Comparison of ENCODE assay signal across 25 mouse cellular contexts in the genomic region with DNA sequence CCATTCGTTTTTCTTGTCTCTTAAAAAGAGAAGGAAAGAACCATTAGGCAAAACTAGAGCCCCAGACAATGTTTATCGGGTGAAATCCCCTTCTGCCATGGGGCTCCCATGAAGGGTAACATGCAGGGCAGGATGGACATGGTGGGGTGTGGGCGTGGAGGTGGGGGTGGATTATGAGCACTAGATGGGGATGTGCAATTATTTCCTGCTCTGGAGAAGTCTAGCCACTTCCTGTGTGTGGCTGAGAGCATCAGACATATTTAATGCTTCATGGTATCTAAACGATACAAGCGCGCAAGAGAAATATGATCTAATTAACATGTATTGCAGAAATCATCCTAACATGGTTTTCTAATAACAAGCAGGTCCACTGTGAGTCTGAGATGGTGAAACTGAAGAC.
A peak's percentile ranks its signal among the peaks of the same experiment; 100 is the strongest.
DNase-seq lines count a peak whose midpoint lies in the region; ATAC-seq and TF ChIP-seq lines count a peak whose summit lies in the region.
"Had no signal": no experiment of that assay in that cellular context is flagged by ENCODE, and none has a peak within 500 bp of the region (broad histone marks: within the 10 kb centered on the region; RNA-seq: fewer than 3 reads in every experiment).

No protein-coding gene starts in this region.

- ATAC-seq in hindbrain, embryonic 13.5 days (ENCODE audit: low FRiP score) = no peak; the same call in 1 of the 2 replicates
- ATAC-seq in hindbrain, embryonic 11.5 days (ENCODE audit: low FRiP score) = no peak
- ATAC-seq: forebrain, embryonic 15.5 days; midbrain, embryonic 16.5 days had no signal

- no peak overlapping the region for H3K4me3 ChIP-seq in hindbrain, embryonic 13.5 days
- H3K4me3 ChIP-seq in hindbrain, embryonic 11.5 days (ENCODE audit: low read depth, low read length) = no peak overlapping the region
- H3K4me3 ChIP-seq in limb, embryonic 10.5 days = no peak overlapping the region
- H3K4me3 ChIP-seq in lung, adult 2 months (replicated peaks; ENCODE audit: extremely low read depth, low read depth, low read length) = no peak overlapping the region
- H3K4me3 ChIP-seq: embryonic facial prominence, embryonic 13.5 days; forebrain, embryonic 10.5 days; forebrain, embryonic 15.5 days; heart, embryonic 10.5 days; liver, embryonic 13.5 days had no signal

- H3K27me3 ChIP-seq in hindbrain, embryonic 13.5 days = no peaks in the 10 kb centered on the region
- no peaks in the 10 kb centered on the region for H3K27me3 ChIP-seq in hindbrain, embryonic 11.5 days (ENCODE audit: control insufficient read depth, insufficient read depth, low read length)
- no peaks in the 10 kb centered on the region for H3K27me3 ChIP-seq in limb, embryonic 10.5 days (ENCODE audit: low read depth, poor library complexity, severe bottlenecking)
- H3K27me3 ChIP-seq: embryonic facial prominence, embryonic 13.5 days; forebrain, embryonic 15.5 days; liver, embryonic 13.5 days had no signal

- no peak overlapping the region for H3K4me2 ChIP-seq in hindbrain, embryonic 13.5 days
- H3K4me2 ChIP-seq in hindbrain, embryonic 11.5 days (replicated peaks; ENCODE audit: low read depth, low read length) = no peak overlapping the region
- H3K4me2 ChIP-seq: embryonic facial prominence, embryonic 13.5 days; forebrain, embryonic 15.5 days; hindbrain, embryonic 14.5 days; liver, embryonic 13.5 days; midbrain, embryonic 11.5 days had no signal

- H3K9ac ChIP-seq in hindbrain, embryonic 13.5 days = no peak overlapping the region
- H3K9ac ChIP-seq in hindbrain, embryonic 11.5 days (ENCODE audit: low read depth, low read length) = no peak overlapping the region
- H3K9ac ChIP-seq: embryonic facial prominence, embryonic 13.5 days; forebrain, embryonic 15.5 days; hindbrain, embryonic 14.5 days; liver, embryonic 13.5 days had no signal

- DNase-seq in hindbrain, embryonic 11.5 days (ENCODE audit: low spot score) = no peak
- DNase-seq in T-cell, adult 2 months (ENCODE audit: low spot score) = peak; percentile 19
- DNase-seq in limb, embryonic 10.5 days (ENCODE audit: low spot score) = no peak
- no peak for DNase-seq in liver
- DNase-seq in kidney, postnatal 25 days = no peak
- DNase-seq in lung, adult 2 months = no peak
- DNase-seq: adrenal gland, postnatal 14 days; cerebellum, adult 11-12 months; cerebellum, adult 9-11 months; heart, postnatal 36 days; kidney, adult 11 months; kidney, postnatal 14 days; liver, embryonic 13.5 days; lung, adult 18-20 months; lung, postnatal 10 days had no signal

- TF ChIP-seq POLR2A in lung, adult 2 months (IDR thresholded peaks at IDR 0.05; ENCODE audit: borderline replicate concordance, extremely low read depth, low read depth, low read length) = no peak

- TF ChIP-seq CTCF in lung, adult 2 months (IDR thresholded peaks at IDR 0.05; ENCODE audit: insufficient read depth, low read length) = no peak

- H3K36me3 ChIP-seq in hindbrain, embryonic 13.5 days = no peaks in the 10 kb centered on the region
- H3K36me3 ChIP-seq in hindbrain, embryonic 11.5 days (ENCODE audit: control insufficient read depth, insufficient read depth, low read length) = no peaks in the 10 kb centered on the region
- no peaks in the 10 kb centered on the region for H3K36me3 ChIP-seq in limb, embryonic 10.5 days
- H3K36me3 ChIP-seq: embryonic facial prominence, embryonic 13.5 days; forebrain, embryonic 10.5 days; forebrain, embryonic 15.5 days; G1E; heart, embryonic 10.5 days; liver, embryonic 13.5 days had no signal

- 73% methylated on average over 6 of the region's 6 CpGs for WGBS in hindbrain, embryonic 13.5 days
- 86% methylated on average over 6 of the region's 6 CpGs for WGBS in hindbrain, embryonic 11.5 days
- 62% methylated on average over 6 of the region's 6 CpGs for WGBS in limb, embryonic 10.5 days
- 79% methylated on average over 6 of the region's 6 CpGs for WGBS in lung, adult 2 months

- H3K27ac ChIP-seq in hindbrain, embryonic 13.5 days = peak overlapping the region; percentile 58; the same call in 1 of the 2 replicates
- no peak overlapping the region for H3K27ac ChIP-seq in hindbrain, embryonic 11.5 days (ENCODE audit: low read depth, low read length)
- H3K27ac ChIP-seq in limb, embryonic 10.5 days = peak overlapping the region; percentile 32
- H3K27ac ChIP-seq: embryonic facial prominence, embryonic 13.5 days; forebrain, embryonic 10.5 days; forebrain, embryonic 15.5 days; heart, embryonic 10.5 days; hindbrain, embryonic 14.5 days; liver, embryonic 13.5 days; macrophage had no signal

- peaks cover 12% of the 10 kb centered on the region for H3K4me1 ChIP-seq in hindbrain, embryonic 13.5 days (replicated peaks)
- H3K4me1 ChIP-seq in hindbrain, embryonic 11.5 days (replicated peaks; ENCODE audit: control insufficient read depth, insufficient read depth, low read length) = no peaks in the 10 kb centered on the region
- peaks cover 59% of the 10 kb centered on the region for H3K4me1 ChIP-seq in limb, embryonic 10.5 days
- H3K4me1 ChIP-seq in lung, adult 2 months (ENCODE audit: control insufficient read depth, insufficient read depth, low read length) = no peaks in the 10 kb centered on the region
- H3K4me1 ChIP-seq: forebrain, embryonic 15.5 days; heart, embryonic 10.5 days; liver, embryonic 13.5 days had no signal

- H3K9me3 ChIP-seq in hindbrain, embryonic 13.5 days = no peaks in the 10 kb centered on the region
- no peaks in the 10 kb centered on the region for H3K9me3 ChIP-seq in hindbrain, embryonic 11.5 days (ENCODE audit: control insufficient read depth, low read length)
- H3K9me3 ChIP-seq in limb, embryonic 10.5 days (replicated peaks) = no peaks in the 10 kb centered on the region
- H3K9me3 ChIP-seq: embryonic facial prominence, embryonic 13.5 days; forebrain, embryonic 10.5 days; forebrain, embryonic 15.5 days; G1E; heart, embryonic 10.5 days; liver, embryonic 13.5 days had no signal
